Mouse (Mus musculus) intestine, postnatal 0 days (tissue): ENCODE data around the gene Kank4. TPM values are rescaled to one million over a fixed set of nuclear protein-coding genes. Genes with fewer than 3 reads are reported as not detected.
A peak's percentile ranks its signal among the peaks of the same experiment; 100 is the strongest.

ENCODE experiments used
- ATAC-seq: fragments of 200-750 bp; cut with Nextera tagmentation; 2 replicates; pipeline ENCODE4 v1.8.0; 2017; ENCODE audit warnings: mild to moderate bottlenecking, moderate TSS enrichment, moderate library complexity
- H3K27ac ChIP-seq: fragments of 300-500 bp; sonication (generic); 2 replicates; pipeline ENCODE4 v1.5.1; 2014; ENCODE audit warnings: mild to moderate bottlenecking, low read depth, low read length, moderate library complexity
- H3K27me3 ChIP-seq: fragments of 300-500 bp; sonication (generic); replicated peaks from 2 replicates; pipeline ENCODE4 v1.6.1; 2014; ENCODE audit warnings: low read length, mixed read lengths; ENCODE audit not compliant: control insufficient read depth, insufficient read depth
- H3K36me3 ChIP-seq: fragments of 300-500 bp; sonication (generic); 2 replicates; pipeline ENCODE4 v1.6.1; 2014; ENCODE audit warnings: mild to moderate bottlenecking, moderate library complexity; ENCODE audit not compliant: control insufficient read depth, insufficient read depth
- H3K4me1 ChIP-seq: fragments of 300-500 bp; sonication (generic); replicated peaks from 2 replicates; pipeline ENCODE4 v1.6.1; 2014; ENCODE audit warnings: antibody characterized with exemption, low read length, mixed read lengths; ENCODE audit not compliant: control insufficient read depth, insufficient read depth
- H3K4me2 ChIP-seq: fragments of 300-500 bp; sonication (generic); replicated peaks from 2 replicates; pipeline ENCODE4 v1.6.1; 2014; ENCODE audit warnings: low read depth, mild to moderate bottlenecking, moderate library complexity
- H3K4me3 ChIP-seq: fragments of 300-500 bp; sonication (generic); 2 replicates; pipeline ENCODE4 v1.5.1; 2014; ENCODE audit warnings: low read depth, low read length
- H3K9ac ChIP-seq: fragments of 300-500 bp; sonication (generic); 2 replicates; pipeline ENCODE4 v1.6.1; 2014; ENCODE audit warnings: mild to moderate bottlenecking, low read depth, low read length
- H3K9me3 ChIP-seq: fragments of 300-500 bp; sonication (generic); 2 replicates; pipeline ENCODE4 v1.6.1; 2016; ENCODE audit warnings: mixed run types; ENCODE audit not compliant: control insufficient read depth
- CTCF ChIP-seq: sonication (generic); IDR thresholded peaks from 2 replicates; pipeline ENCODE4 v1.5.1; 2016; ENCODE audit warnings: low read depth, mild to moderate bottlenecking, control low read depth, antibody characterized with exemption, moderate library complexity
- WGBS: fragments of 180-500 bp; shearing (Covaris S2); extraction: QIAGEN DNeasy Blood & Tissue Kit; methylation state at CpG from one replicate; pipeline ENCODE4 v1.1.7; 2014; 5-methylcytosine and 5-hydroxymethylcytosine counted together
- polyA plus RNA-seq: library from polyadenylated mRNA; unstranded; fragments of >200 nt; fragmentation: Nextera tagmentation; extraction: Ambion mirVana; gene quantifications from 2 replicates; pipeline ENCODE4 v1.2.1, GENCODE M21; 2015

Gene Kank4
- polyA plus RNA-seq, 1 experiment from 2014 or later = 0.31 TPM

GRCm38 (mm10) chr4:98800824-98801223 is 16.5 kb downstream of the Kank4 start:
- Histone ChIP-seq H3K9me3 (no peaks in the 10 kb centered on the region), H3K4me2 (no peak overlapping the region), H3K4me1 (no peaks in the 10 kb centered on the region), H3K9ac (no peak overlapping the region), H3K36me3 (no peaks in the 10 kb centered on the region), H3K27ac (no peak overlapping the region), H3K4me3 (no peak overlapping the region), H3K27me3 (no peaks in the 10 kb centered on the region)
- 83% methylated on average over 8 of the region's 8 CpGs for WGBS
- no peak for ATAC-seq
- TF ChIP-seq CTCF = no peak

GRCm38 (mm10) chr4:98796591-98797341 is 20.6 kb downstream of the Kank4 start:
- no peak overlapping the region for H3K9ac ChIP-seq
- no peak overlapping the region for H3K27ac ChIP-seq
- H3K4me2 ChIP-seq = no peak overlapping the region
- no peaks in the 10 kb centered on the region for H3K9me3 ChIP-seq
- no peaks in the 10 kb centered on the region for H3K36me3 ChIP-seq
- no peak overlapping the region for H3K4me3 ChIP-seq
- 0 out of 2 replicates have a peak, but pooled peaks have one; percentile 13 for ATAC-seq
- TF ChIP-seq CTCF = no peak
- 63% methylated on average over 11 of the region's 11 CpGs for WGBS
- H3K4me1 ChIP-seq = no peaks in the 10 kb centered on the region
- no peaks in the 10 kb centered on the region for H3K27me3 ChIP-seq

GRCm38 (mm10) chr4:98795241-98795640 is 22.1 kb downstream of the Kank4 start:
- Histone ChIP-seq H3K4me2 (no peak overlapping the region), H3K4me3 (no peak overlapping the region), H3K9ac (no peak overlapping the region), H3K27ac (no peak overlapping the region), H3K9me3 (no peaks in the 10 kb centered on the region), H3K36me3 (no peaks in the 10 kb centered on the region), H3K4me1 (no peaks in the 10 kb centered on the region), H3K27me3 (no peaks in the 10 kb centered on the region)
- TF ChIP-seq CTCF = no peak
- ATAC-seq = no peak
- 71% methylated on average over 2 of the region's 2 CpGs for WGBS

GRCm38 (mm10) chr4:98793486-98793885 is 23.9 kb downstream of the Kank4 start:
- no peak overlapping the region for H3K9ac ChIP-seq
- H3K4me1 ChIP-seq = 0 out of 2 replicates have a peak, but pooled peaks cover 5% of the 10 kb centered on the region
- H3K4me2 ChIP-seq = no peak overlapping the region
- no peak for ATAC-seq
- H3K4me3 ChIP-seq = no peak overlapping the region
- TF ChIP-seq CTCF = no peak
- H3K36me3 ChIP-seq = no peaks in the 10 kb centered on the region
- H3K9me3 ChIP-seq = no peaks in the 10 kb centered on the region
- H3K27ac ChIP-seq = no peak overlapping the region
- no peaks in the 10 kb centered on the region for H3K27me3 ChIP-seq
- 92% methylated on average over 9 of the region's 9 CpGs for WGBS

- Histone ChIP-seq H3K27me3 (no peaks in the 10 kb centered on the region), H3K27ac (no peak overlapping the region), H3K4me1 (0 out of 2 replicates have a peak, but pooled peaks cover 5% of the 10 kb centered on the region), H3K9ac (no peak overlapping the region), H3K9me3 (no peaks in the 10 kb centered on the region), H3K4me2 (no peak overlapping the region), H3K36me3 (no peaks in the 10 kb centered on the region), H3K4me3 (no peak overlapping the region)
- 74% methylated on average over 1 of the region's 1 CpGs for WGBS
- ATAC-seq = no peak
- TF ChIP-seq CTCF = no peak
These were observed 26.6 kb downstream of the Kank4 start for GRCm38 (mm10) chr4:98790721-98791120.

GRCm38 (mm10) chr4:98789861-98790311 is 27.5 kb downstream of the Kank4 start:
- TF ChIP-seq CTCF = no peak
- Histone ChIP-seq H3K9me3 (no peaks in the 10 kb centered on the region), H3K4me2 (peak overlapping the region; percentile 59), H3K4me3 (peak overlapping the region; percentile 24), H3K27me3 (no peaks in the 10 kb centered on the region), H3K27ac (no peak overlapping the region), H3K9ac (no peak overlapping the region), H3K4me1 (0 out of 2 replicates have a peak, but pooled peaks cover 5% of the 10 kb centered on the region), H3K36me3 (no peaks in the 10 kb centered on the region)
- 5% methylated on average over 10 of the region's 10 CpGs for WGBS
- no peak for ATAC-seq
